In genomic region chr1:133070157-133070556, GRCm38 (mm10) we compare ENCODE assay signal across 8 mouse cellular contexts. TPM values are rescaled to one million over a fixed set of nuclear protein-coding genes. Genes with fewer than 3 reads are reported as not detected.
A peak's percentile ranks its signal among the peaks of the same experiment; 100 is the strongest.
DNase-seq lines count a peak whose midpoint lies in the region; TF ChIP-seq lines count a peak whose summit lies in the region.

No protein-coding gene starts in this region.

- WGBS in heart, adult 2 months: 22% methylated on average over 5 of the region's 5 CpGs

- TF ChIP-seq POLR2A in heart, adult 2 months (IDR thresholded peaks at IDR 0.05; ENCODE audit: insufficient read depth, low read depth, low read length): no peak

- intact Hi-C loops in heart, adult 2 months (cut with DNase I): no loop called here

- peaks cover 44% of the 10 kb centered on the region for H3K4me1 ChIP-seq in heart, adult 2 months (ENCODE audit: control insufficient read depth, insufficient read depth, low read length)

- no peak for DNase-seq in heart, adult 2 months
- DNase-seq in heart, adult 8-10 months (ENCODE audit: low spot score): no peak
- peak; percentile 12 for DNase-seq in thymus, postnatal 14 days
- no peak for DNase-seq in thymus, adult 18-20 months
- DNase-seq in kidney, postnatal 25 days: peak; percentile 32 to 50
- DNase-seq in layer of hippocampus, postnatal 25 days (ENCODE audit: extremely low spot score in 1 of 2, low spot score in 1 of 2): no peak
- DNase-seq in spleen, postnatal 10 days (ENCODE audit: low spot score in 2 of 2): no peak
- DNase-seq in left cerebral cortex, adult 8-10 months (ENCODE audit: low spot score in 2 of 2): no peak

- no peak overlapping the region for H3K9ac ChIP-seq in heart, adult 2 months (ENCODE audit: low read depth, low read length)

- H3K79me2 ChIP-seq in heart, adult 2 months (replicated peaks; ENCODE audit: control insufficient read depth, insufficient read depth, low read length): no peaks in the 10 kb centered on the region

- H3K27me3 ChIP-seq in heart, adult 2 months (ENCODE audit: control insufficient read depth, insufficient read depth, low read length): no peaks in the 10 kb centered on the region

- H3K4me3 ChIP-seq in heart, adult 2 months: no peak overlapping the region

- no peak for TF ChIP-seq CTCF in heart, adult 2 months (IDR thresholded peaks at IDR 0.05)

- H3K27ac ChIP-seq in heart, adult 2 months: peak overlapping the region; percentile 94; the same call in 1 of the 2 replicates

- 0 out of 2 replicates have a peak, but pooled peaks have one; percentile 74 for TF ChIP-seq EP300 in heart, adult 2 months (IDR thresholded peaks at IDR 0.05; ENCODE audit: insufficient read depth, low read depth, low read length)

- H3K36me3 ChIP-seq in heart, adult 2 months (ENCODE audit: control insufficient read depth, insufficient read depth, low read length): peaks cover 22% of the 10 kb centered on the region

RNA-seq across cellular contexts. Expression of gene Pik3c2b, which starts 24.7 kb away (rescaled TPM):
- 10 to 100 TPM; 14.6 to 19.4 TPM for total RNA-seq in heart, adult 2 months (2021)
- 19.9 and 22.0 TPM in 2 replicates for polyA plus RNA-seq in heart, adult 2 months (2012; rRNA removed)
- 10 to 100 TPM; 19.2 to 20.8 (median 19.9) TPM for total RNA-seq in heart, adult 8-10 months (2022)
- 10 to 100 TPM; 12.3 to 17.3 TPM for total RNA-seq in layer of hippocampus, postnatal 25 days (2021)
- total RNA-seq in left cerebral cortex, adult 8-10 months (2022): 10 to 100 TPM; 19.4 to 22.5 (median 21.3) TPM

RNA-seq across cellular contexts. Expression of gene Mdm4, which starts 39.8 kb away (rescaled TPM):
- 10 to 100 TPM; 23.7 to 25.9 TPM for total RNA-seq in heart, adult 2 months (2021)
- 22.9 and 43.2 TPM in 2 replicates for polyA plus RNA-seq in heart, adult 2 months (2012; rRNA removed)
- total RNA-seq in heart, adult 8-10 months (2022): 10 to 100 TPM; 19.5 to 30.7 (median 22.6) TPM
- total RNA-seq in layer of hippocampus, postnatal 25 days (2021): 10 to 100 TPM; 65.5 to 91.1 TPM
- 10 to 100 TPM; 78.7 to 86.6 (median 81.7) TPM for total RNA-seq in left cerebral cortex, adult 8-10 months (2022)

Comparison
In these comparisons a context has a peak if more than half of its experiments do, and no peak if none do; other contexts are left out.
1. DNase-seq: peak in thymus, postnatal 14 days (single experiment) and kidney, postnatal 25 days (2 of 2); none in heart, adult 2 months (0 of 2), heart, adult 8-10 months (single experiment), thymus, adult 18-20 months (0 of 2), layer of hippocampus, postnatal 25 days (0 of 2), spleen, postnatal 10 days (0 of 2) and left cerebral cortex, adult 8-10 months (0 of 2).